Mouse (Mus musculus) limb, embryonic 15.5 days (tissue): ENCODE data around the gene Magi2. TPM values are rescaled to one million over a fixed set of nuclear protein-coding genes. Genes with fewer than 3 reads are reported as not detected.
A peak's percentile ranks its signal among the peaks of the same experiment; 100 is the strongest.
"Not testable (repeated sequence)": the region's sequence is repeated elsewhere in the genome, so short reads cannot be mapped to it uniquely, and the experiment has no call there.

ENCODE experiments used
- ATAC-seq: fragments of 200-750 bp; cut with Nextera tagmentation; 2 replicates; pipeline ENCODE4 v1.8.0; 2017; ENCODE audit warnings: low read depth, moderate TSS enrichment; ENCODE audit not compliant: insufficient number of reproducible peaks, low FRiP score, low TSS enrichment
- H3K27ac ChIP-seq: fragments of 300-500 bp; sonication (generic); 2 replicates; pipeline ENCODE4 v1.5.1; 2015; ENCODE audit warnings: moderate library complexity, mild to moderate bottlenecking, inconsistent platforms
- H3K27me3 ChIP-seq: fragments of 300-500 bp; sonication (generic); 2 replicates; pipeline ENCODE4 v1.6.1; 2015; ENCODE audit warnings: inconsistent platforms
- H3K36me3 ChIP-seq: fragments of 300-500 bp; sonication (generic); 2 replicates; pipeline ENCODE4 v1.6.1; 2015; ENCODE audit warnings: inconsistent platforms
- H3K4me1 ChIP-seq: fragments of 300-500 bp; sonication (generic); 2 replicates; pipeline ENCODE4 v1.6.1; 2015; ENCODE audit warnings: inconsistent platforms
- H3K4me2 ChIP-seq: fragments of 300-500 bp; sonication (generic); 2 replicates; pipeline ENCODE4 v1.6.1; 2015; ENCODE audit warnings: mild to moderate bottlenecking, inconsistent platforms
- H3K4me3 ChIP-seq: fragments of 300-500 bp; sonication (generic); 2 replicates; pipeline ENCODE4 v1.5.1; 2015; ENCODE audit warnings: mild to moderate bottlenecking, inconsistent platforms
- H3K9ac ChIP-seq: fragments of 300-500 bp; sonication (generic); 2 replicates; pipeline ENCODE4 v1.6.1; 2015; ENCODE audit warnings: inconsistent platforms
- H3K9me3 ChIP-seq: fragments of 300-500 bp; sonication (generic); 2 replicates; pipeline ENCODE4 v1.6.1; 2016; ENCODE audit warnings: inconsistent platforms
- WGBS: fragments of 180-500 bp; shearing (Covaris S2); methylation state at CpG from one replicate; pipeline ENCODE4 v1.1.7; 2015; 5-methylcytosine and 5-hydroxymethylcytosine counted together
- polyA plus RNA-seq: library from polyadenylated mRNA; unstranded; fragments of >200 nt; fragmentation: Nextera tagmentation; extraction: Ambion mirVana; gene quantifications from 2 replicates; pipeline ENCODE4 v1.2.1, GENCODE M21; 2015

Gene Magi2
- polyA plus RNA-seq, 1 experiment from 2014 or later, result 5.3 TPM

DNA sequence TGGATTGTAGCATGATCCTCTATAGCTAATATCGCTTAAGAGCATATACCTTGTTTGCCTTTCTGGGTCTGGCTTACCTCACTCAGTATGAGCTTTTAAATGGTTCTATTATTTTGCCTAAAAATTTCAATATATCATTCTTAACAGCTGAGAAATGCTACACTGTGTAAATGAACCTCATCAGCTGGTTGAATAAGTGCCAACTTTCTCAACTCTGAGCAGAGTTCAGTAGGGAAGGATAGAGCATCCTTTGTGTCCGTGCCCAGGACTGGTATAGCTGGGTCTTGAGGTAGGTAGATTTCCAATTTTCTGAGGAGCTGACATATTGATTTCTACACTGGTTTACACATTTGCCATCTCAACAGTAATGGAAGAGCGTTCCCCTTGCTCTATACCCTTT is 65.7 kb downstream of the Magi2 start:
- H3K27ac ChIP-seq, result no peak overlapping the region
- no peaks in the 10 kb centered on the region for H3K36me3 ChIP-seq
- no peaks in the 10 kb centered on the region for H3K27me3 ChIP-seq
- H3K4me2 ChIP-seq, result no peak overlapping the region
- 82% methylated on average over 3 of the region's 3 CpGs for WGBS
- ATAC-seq, result peak; percentile 52; the same call in 1 of the 2 replicates
- no peak overlapping the region for H3K9ac ChIP-seq
- H3K4me1 ChIP-seq, result no peaks in the 10 kb centered on the region
- no peak overlapping the region for H3K4me3 ChIP-seq
- H3K9me3 ChIP-seq, result no peaks in the 10 kb centered on the region

DNA sequence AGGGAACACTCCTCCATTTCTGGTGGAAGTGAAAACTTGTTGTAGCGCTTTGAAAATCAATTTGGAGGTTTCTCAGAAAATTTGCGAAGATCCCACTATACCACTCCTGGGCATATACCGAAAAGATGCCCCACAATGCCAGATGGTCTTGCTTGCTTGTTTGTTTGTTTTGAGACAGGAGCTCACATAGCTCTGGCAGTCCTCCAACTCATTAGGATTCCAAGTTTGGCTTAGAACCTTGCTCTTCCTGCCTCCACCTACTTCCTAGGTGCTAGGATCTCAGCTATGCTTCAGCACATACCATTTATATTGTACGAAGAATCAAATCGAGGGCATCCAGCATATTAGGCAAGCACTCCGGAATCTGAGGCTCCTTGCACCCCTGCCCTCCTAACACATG is 79.8 kb downstream of the Magi2 start:
- Histone ChIP-seq H3K27me3 (no peaks in the 10 kb centered on the region), H3K36me3 (no peaks in the 10 kb centered on the region), H3K27ac (no peak overlapping the region), H3K4me3 (no peak overlapping the region), H3K4me2 (no peak overlapping the region), H3K9me3 (no peaks in the 10 kb centered on the region), H3K9ac (no peak overlapping the region), H3K4me1 (no peaks in the 10 kb centered on the region)
- no peak for ATAC-seq
- 87% methylated on average over 6 of the region's 6 CpGs for WGBS

DNA sequence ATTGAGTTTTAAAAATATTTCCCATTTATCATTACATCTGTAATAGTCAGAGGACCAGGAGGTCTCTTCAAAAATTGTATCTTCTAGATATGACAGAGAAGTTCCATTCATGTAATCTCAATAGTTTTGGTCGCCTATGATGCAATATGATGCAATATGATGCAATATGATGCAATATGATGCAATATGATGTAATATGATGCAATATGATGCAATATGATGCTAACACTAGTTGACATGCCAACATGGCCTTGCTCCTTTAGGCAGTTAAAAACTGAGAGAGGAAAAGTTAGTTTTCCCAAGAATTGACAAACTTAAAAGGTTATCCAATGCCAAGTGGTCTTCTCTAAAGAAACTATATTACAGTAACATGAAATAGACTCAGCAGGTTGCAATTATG is 83.0 kb downstream of the Magi2 start:
- H3K36me3 ChIP-seq, result no peaks in the 10 kb centered on the region
- H3K4me1 ChIP-seq, result no peaks in the 10 kb centered on the region
- H3K9ac ChIP-seq, result no peak overlapping the region
- H3K4me2 ChIP-seq, result no peak overlapping the region
- H3K4me3 ChIP-seq, result no peak overlapping the region
- H3K27ac ChIP-seq, result no peak overlapping the region
- H3K27me3 ChIP-seq, result no peaks in the 10 kb centered on the region
- H3K9me3 ChIP-seq, result no peaks in the 10 kb centered on the region
- WGBS, result 58% methylated on average over 1 of the region's 1 CpGs
- ATAC-seq, result no peak

DNA sequence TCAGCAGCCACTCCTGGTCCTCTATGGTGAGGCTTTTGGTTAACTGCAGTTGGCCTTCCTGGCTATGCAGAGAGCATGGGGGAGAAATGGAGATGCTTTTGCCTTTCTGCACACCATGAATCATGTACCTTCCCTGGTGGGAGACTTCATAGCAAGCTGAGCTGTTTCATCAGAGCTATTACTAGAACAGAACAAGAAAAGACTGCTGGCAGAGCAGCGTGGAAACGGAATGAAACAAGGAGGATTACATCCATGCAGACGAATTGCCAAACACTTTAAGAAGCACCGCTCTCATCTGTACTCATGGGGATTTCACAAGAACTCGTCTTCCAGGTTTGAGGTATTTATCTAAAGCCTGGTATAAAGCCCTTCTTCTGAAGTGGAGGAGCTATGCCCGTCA is 95.7 kb downstream of the Magi2 start:
- no peak overlapping the region for H3K4me2 ChIP-seq
- H3K9ac ChIP-seq, result no peak overlapping the region
- H3K4me3 ChIP-seq, result no peak overlapping the region
- no peak for ATAC-seq
- H3K27ac ChIP-seq, result no peak overlapping the region
- WGBS, result 66% methylated on average over 6 of the region's 6 CpGs
- no peaks in the 10 kb centered on the region for H3K4me1 ChIP-seq
- H3K36me3 ChIP-seq, result no peaks in the 10 kb centered on the region
- H3K9me3 ChIP-seq, result no peaks in the 10 kb centered on the region
- H3K27me3 ChIP-seq, result no peaks in the 10 kb centered on the region

DNA sequence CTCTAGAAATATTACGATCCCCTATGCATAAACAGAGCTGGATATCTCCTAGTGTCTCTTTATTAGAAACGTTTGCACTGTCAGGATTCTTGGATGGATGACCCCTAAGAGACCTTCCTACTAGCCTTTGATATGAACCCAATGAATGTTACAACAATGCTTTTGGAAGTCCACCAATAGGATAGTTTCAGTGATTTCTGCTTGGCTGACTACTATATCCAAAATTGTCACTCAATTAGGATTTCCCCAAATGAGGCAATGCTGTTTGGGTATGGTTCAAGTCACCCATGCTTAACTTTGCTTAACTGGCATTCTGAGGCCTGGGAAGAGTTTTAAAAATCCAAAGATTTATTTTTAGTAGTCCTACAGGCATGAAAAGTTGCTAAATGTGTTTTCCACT is 110.7 kb downstream of the Magi2 start:
- H3K9me3 ChIP-seq, result no peaks in the 10 kb centered on the region
- H3K4me1 ChIP-seq, result no peaks in the 10 kb centered on the region
- H3K4me3 ChIP-seq, result no peak overlapping the region
- H3K36me3 ChIP-seq, result no peaks in the 10 kb centered on the region
- no peaks in the 10 kb centered on the region for H3K27me3 ChIP-seq
- WGBS, result 76% methylated on average over 2 of the region's 2 CpGs
- H3K27ac ChIP-seq, result no peak overlapping the region
- no peak overlapping the region for H3K9ac ChIP-seq
- no peak overlapping the region for H3K4me2 ChIP-seq
- ATAC-seq, result no peak

DNA sequence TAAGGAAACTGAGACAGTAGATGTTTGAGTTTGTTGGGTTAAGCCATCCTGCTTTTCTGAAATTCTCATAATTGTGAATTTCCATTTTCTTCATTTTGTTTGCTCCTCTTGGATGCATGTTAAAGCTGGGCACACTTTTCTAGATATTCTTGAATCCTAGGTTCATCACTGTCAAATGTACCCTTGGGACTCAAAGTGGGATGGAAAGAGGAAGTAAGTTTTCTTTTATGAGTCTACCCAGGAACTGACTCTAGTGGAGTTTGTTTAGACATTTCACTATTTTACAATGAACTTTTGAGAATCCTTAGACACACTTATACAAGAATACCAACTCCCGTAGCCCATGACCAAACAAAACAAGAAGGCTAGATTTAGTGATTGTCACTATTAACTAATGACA is 141.3 kb downstream of the Magi2 start:
- Histone ChIP-seq H3K36me3 (no peaks in the 10 kb centered on the region), H3K9ac (no peak overlapping the region), H3K27ac (no peak overlapping the region), H3K4me3 (no peak overlapping the region), H3K4me1 (no peaks in the 10 kb centered on the region), H3K4me2 (no peak overlapping the region), H3K9me3 (no peaks in the 10 kb centered on the region), H3K27me3 (no peaks in the 10 kb centered on the region)
- ATAC-seq, result no peak
- 91% methylated on average over 1 of the region's 1 CpGs for WGBS

DNA sequence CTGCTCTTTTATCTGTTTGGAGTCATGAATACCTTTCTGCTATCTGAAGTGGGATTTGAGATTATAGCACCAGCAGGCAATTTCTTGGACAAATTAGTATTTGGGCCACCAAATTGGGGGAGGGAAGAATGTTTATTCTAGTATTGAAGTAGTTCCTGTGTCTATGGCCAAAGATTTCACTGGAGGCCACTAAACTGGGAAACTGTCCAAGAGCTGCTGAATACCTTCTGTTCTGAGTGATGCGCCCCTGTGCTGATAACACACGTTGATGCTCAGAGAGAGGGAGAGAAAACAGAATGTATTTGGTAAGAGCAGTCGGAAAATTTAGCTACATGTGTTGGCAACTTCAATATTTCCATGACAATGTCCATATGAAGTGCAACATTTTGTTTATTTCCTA is 169.0 kb downstream of the Magi2 start:
- Histone ChIP-seq H3K27me3 (no peaks in the 10 kb centered on the region), H3K9ac (no peak overlapping the region), H3K9me3 (no peaks in the 10 kb centered on the region), H3K27ac (no peak overlapping the region), H3K4me1 (no peaks in the 10 kb centered on the region), H3K4me3 (no peak overlapping the region), H3K36me3 (no peaks in the 10 kb centered on the region), H3K4me2 (no peak overlapping the region)
- WGBS, result 68% methylated on average over 3 of the region's 3 CpGs
- ATAC-seq, result no peak

DNA sequence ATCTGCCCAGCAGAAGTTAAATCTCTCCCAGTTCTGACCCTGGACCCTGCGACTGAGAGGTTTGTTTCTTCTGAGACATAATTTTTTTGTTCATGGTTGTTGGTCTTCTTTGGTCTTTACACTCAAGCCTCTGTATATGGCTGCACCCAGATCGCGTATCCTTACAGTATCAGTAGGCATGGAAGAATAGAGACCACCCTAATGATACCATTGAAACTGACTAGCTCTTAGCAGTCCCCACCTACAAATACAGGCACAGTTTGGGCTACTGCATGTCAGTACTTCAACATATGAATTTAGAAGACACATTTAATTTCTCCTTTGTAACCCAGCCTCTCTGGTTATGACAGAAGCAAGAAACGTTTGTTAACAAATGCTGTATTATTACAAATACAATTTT is 173.5 kb downstream of the Magi2 start:
- no peak overlapping the region for H3K27ac ChIP-seq
- H3K27me3 ChIP-seq, result no peaks in the 10 kb centered on the region
- no peak overlapping the region for H3K4me2 ChIP-seq
- H3K9me3 ChIP-seq, result no peaks in the 10 kb centered on the region
- H3K36me3 ChIP-seq, result no peaks in the 10 kb centered on the region
- H3K9ac ChIP-seq, result no peak overlapping the region
- H3K4me3 ChIP-seq, result no peak overlapping the region
- ATAC-seq, result no peak
- 81% methylated on average over 4 of the region's 4 CpGs for WGBS
- H3K4me1 ChIP-seq, result no peaks in the 10 kb centered on the region

DNA sequence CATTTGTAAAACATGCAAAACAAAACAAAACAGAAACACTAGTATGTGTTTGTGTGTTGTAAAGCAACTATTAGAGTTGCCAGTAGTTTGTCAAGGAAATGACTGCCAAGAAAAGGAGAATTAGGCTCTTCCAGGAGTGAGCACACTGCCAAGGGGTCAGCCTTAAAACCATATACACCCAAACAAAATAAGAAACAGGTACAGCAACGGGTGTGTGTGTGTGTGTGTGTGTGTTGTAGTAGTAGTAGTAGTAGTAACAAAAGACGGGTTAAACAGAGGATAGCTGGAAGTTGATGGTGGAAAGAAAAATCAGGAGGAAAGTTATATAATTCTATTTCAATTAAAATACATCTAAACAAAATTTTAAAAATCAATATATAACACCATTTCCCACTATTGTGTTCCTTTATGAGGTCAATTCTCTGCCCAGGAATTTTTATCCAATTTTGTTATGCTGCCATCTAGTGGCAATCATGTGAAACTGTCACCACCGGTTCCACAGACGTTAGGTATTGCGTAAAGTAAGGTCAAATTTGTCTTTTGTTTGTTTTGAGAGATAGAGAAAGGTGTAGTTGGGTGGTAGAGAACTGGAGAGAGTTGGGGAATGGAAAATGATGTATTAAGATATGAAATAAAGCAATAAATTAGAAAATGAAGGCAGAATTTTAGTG is 174.0 kb downstream of the Magi2 start:
- ATAC-seq, result no peak
- Histone ChIP-seq H3K4me3 (no peak overlapping the region), H3K4me2 (no peak overlapping the region), H3K27ac (no peak overlapping the region), H3K4me1 (no peaks in the 10 kb centered on the region), H3K9me3 (no peaks in the 10 kb centered on the region), H3K9ac (no peak overlapping the region), H3K36me3 (no peaks in the 10 kb centered on the region), H3K27me3 (no peaks in the 10 kb centered on the region)
- 47% methylated on average over 5 of the region's 5 CpGs for WGBS

DNA sequence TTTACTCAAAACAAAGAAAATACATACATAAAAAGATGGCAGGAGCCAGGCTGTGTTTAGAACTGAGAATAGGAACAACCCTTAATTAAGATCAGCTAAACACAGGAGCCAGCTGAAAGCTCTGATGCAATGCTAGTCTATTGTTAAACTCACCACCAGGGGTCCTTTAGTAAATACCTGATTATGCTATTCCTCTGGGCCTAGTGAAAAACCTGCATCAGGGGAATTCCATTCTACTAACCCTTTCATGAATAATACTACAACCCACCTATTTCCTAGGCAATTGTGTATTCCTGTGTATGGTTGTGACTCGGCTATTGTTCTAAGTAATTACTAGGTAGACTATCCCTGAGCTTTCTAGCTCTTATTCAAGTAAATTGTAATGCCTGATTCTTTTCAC is 177.4 kb downstream of the Magi2 start:
- H3K4me2 ChIP-seq, ATAC-seq, H3K9ac ChIP-seq: not testable (repeated sequence)

DNA sequence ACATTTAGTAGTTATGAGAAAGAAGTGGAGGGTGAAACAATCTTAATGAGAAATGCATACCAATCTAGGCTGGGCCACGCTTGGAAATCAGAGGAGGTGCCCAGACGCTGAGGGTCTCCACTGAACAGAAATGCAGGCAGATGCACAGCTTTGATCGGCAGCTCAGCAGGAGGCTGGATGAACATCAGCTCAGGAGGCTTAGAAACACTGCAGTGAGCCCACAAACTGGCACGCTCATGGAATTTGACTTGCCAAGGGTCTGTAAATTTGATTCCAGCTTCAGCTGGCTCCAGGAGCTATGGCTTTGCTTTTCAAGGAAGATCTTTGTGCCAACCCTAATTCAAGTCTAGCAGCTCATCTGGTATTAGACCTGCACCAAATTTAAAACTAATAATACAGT is 187.7 kb downstream of the Magi2 start:
- no peaks in the 10 kb centered on the region for H3K27me3 ChIP-seq
- H3K9ac ChIP-seq, result no peak overlapping the region
- no peaks in the 10 kb centered on the region for H3K4me1 ChIP-seq
- H3K36me3 ChIP-seq, result no peaks in the 10 kb centered on the region
- no peak for ATAC-seq
- WGBS, result 46% methylated on average over 4 of the region's 4 CpGs
- H3K4me2 ChIP-seq, result no peak overlapping the region
- no peak overlapping the region for H3K27ac ChIP-seq
- no peak overlapping the region for H3K4me3 ChIP-seq
- H3K9me3 ChIP-seq, result no peaks in the 10 kb centered on the region

More for the DNA sequence above, 177.4 kb downstream of the Magi2 start:
- H3K27ac ChIP-seq, H3K27me3 ChIP-seq, H3K4me3 ChIP-seq, H3K36me3 ChIP-seq, H3K4me1 ChIP-seq, H3K9me3 ChIP-seq: not testable (repeated sequence)
- WGBS, result 84% methylated on average over 1 of the region's 1 CpGs

DNA sequence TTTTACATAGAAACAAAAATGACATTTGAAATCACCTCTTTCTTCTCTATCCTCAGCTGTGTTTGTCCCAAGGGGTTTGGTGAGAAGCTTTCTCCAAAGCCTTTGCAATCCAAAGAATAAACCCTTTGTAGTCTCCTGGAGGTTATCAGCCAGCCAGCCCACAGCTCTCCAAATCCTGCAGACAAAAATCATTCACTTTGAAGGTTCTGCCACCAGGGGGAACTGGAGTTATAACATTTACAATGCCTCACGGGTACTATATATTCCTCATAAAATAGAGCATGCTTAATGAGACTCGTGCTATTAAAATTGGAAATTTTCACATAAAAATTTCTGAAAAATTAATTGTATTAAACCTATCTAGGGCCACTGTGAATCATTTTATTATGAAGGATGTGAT is 202.5 kb downstream of the Magi2 start:
- Histone ChIP-seq H3K4me1 (no peaks in the 10 kb centered on the region), H3K36me3 (no peaks in the 10 kb centered on the region), H3K9me3 (no peaks in the 10 kb centered on the region), H3K27me3 (no peaks in the 10 kb centered on the region), H3K4me3 (no peak overlapping the region), H3K4me2 (no peak overlapping the region), H3K9ac (no peak overlapping the region), H3K27ac (no peak overlapping the region)
- 13% methylated on average over 2 of the region's 2 CpGs for WGBS
- ATAC-seq, result no peak

DNA sequence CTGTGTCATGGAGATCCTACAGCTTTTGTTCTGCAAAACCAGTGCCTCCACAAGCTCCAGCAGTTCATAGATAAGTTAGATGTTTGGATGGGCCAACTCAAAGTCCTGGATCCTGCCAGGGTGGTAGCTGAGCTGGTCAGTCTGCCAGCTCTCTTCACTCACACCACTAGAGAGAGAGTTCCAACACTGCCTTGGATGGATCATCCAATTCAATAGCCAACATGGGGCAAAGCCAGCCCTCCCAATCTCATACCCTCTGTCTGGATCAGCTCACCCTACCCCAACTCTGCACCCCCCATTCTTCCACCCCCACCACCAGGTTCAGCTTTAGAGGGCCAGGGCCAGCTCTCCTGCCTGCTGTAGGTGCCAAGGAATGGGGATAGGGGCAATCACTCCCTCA is 235.7 kb downstream of the Magi2 start:
- ATAC-seq, result no peak
- Histone ChIP-seq H3K27ac (no peak overlapping the region), H3K4me3 (no peak overlapping the region)

More for the DNA sequence above, 235.7 kb downstream of the Magi2 start:
- Histone ChIP-seq H3K9ac (no peak overlapping the region), H3K36me3 (no peaks in the 10 kb centered on the region), H3K4me2 (no peak overlapping the region), H3K9me3 (no peaks in the 10 kb centered on the region), H3K4me1 (no peaks in the 10 kb centered on the region), H3K27me3 (no peaks in the 10 kb centered on the region)
